Mouse (Mus musculus) heart, adult 2 months (tissue): ENCODE data around the gene Cyp4f39.
A peak's percentile ranks its signal among the peaks of the same experiment; 100 is the strongest.
"Not testable (repeated sequence)": the region's sequence is repeated elsewhere in the genome, so short reads cannot be mapped to it uniquely, and the experiment has no call there.

Experiments used
- CTCF ChIP-seq: fragments of 200-600 bp; IDR thresholded peaks from 2 replicates; pipeline ENCODE4 v1.8.1; 2022; ENCODE audit warnings: antibody characterized with exemption, mild to moderate bottlenecking, moderate library complexity
- EP300 ChIP-seq: fragments of 200-500 bp; IDR thresholded peaks from 2 replicates; pipeline ENCODE4 v1.6.1; 2011; ENCODE audit warnings: low read depth, low read length, control low read depth; ENCODE audit not compliant: insufficient read depth

- not testable (repeated sequence) for TF ChIP-seq CTCF
- 0 out of 2 replicates have a peak, but pooled peaks have one; percentile 9 for TF ChIP-seq EP300
Measured at GRCm38 (mm10) chr17:32536051-32536866, 83.7 kb downstream of the Cyp4f39 start, which contains the start of gene Cyp4f16.
